17 mouse cellular contexts compared by ENCODE assay signal in the genomic region with DNA sequence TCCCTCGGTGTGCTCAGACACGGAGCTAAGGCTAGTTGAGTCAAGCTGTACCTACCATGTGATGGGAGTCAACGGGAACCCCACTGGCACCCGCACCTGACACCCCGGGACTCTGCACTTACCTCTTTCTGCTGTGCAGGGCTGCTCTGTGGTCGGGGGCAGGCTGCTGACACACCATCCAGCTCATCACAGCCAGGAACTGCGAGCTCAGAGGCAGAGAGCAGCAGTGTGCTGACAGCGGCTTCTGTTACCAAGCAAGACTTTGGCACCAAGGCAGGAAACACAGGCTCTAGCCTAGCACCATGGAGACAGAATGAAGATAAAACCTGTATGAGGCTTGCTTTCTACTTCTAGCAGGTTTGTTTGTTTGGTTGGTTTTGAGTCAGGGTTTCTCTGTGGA. TPM values are rescaled to one million over a fixed set of nuclear protein-coding genes. Genes with fewer than 3 reads are reported as not detected.
"Had no signal": no experiment of that assay in that cellular context is flagged by ENCODE, and none has a peak within 500 bp of the region (broad histone marks: within the 10 kb centered on the region; RNA-seq: fewer than 3 reads in every experiment).

No protein-coding gene starts in this region.

- H3K4me3 ChIP-seq: intestine, embryonic 15.5 days; kidney, embryonic 15.5 days; limb, embryonic 12.5 days; midbrain, embryonic 13.5 days; neural tube, embryonic 15.5 days had no signal

- H3K4me1 ChIP-seq: intestine, embryonic 15.5 days; kidney, embryonic 15.5 days; limb, embryonic 12.5 days; midbrain, embryonic 13.5 days; neural tube, embryonic 15.5 days had no signal

- DNase-seq: kidney, adult 18-20 months; kidney, postnatal 14 days; liver; thymus, adult 18-20 months; thymus, postnatal 14 days had no signal

- H3K27ac ChIP-seq: intestine, embryonic 15.5 days; kidney, embryonic 15.5 days; limb, embryonic 12.5 days; liver, embryonic 14.5 days; midbrain, embryonic 13.5 days; neural tube, embryonic 15.5 days; stomach, postnatal 0 days had no signal

RNA-seq across cellular contexts. Expression of a gene that starts 6.4 kb away (rescaled TPM):
- total RNA-seq: left cerebral cortex, postnatal 36 days had no signal
- polyA plus RNA-seq: intestine, embryonic 15.5 days; kidney, embryonic 15.5 days; limb, embryonic 12.5 days; lung, embryonic 16.5 days; midbrain, embryonic 13.5 days; midbrain, postnatal 0 days; neural tube, embryonic 11.5 days; neural tube, embryonic 15.5 days; stomach, postnatal 0 days; urinary bladder, adult 2 months had no signal
